Mouse (Mus musculus): ENCODE measurements around the gene Elf4.

DNA sequence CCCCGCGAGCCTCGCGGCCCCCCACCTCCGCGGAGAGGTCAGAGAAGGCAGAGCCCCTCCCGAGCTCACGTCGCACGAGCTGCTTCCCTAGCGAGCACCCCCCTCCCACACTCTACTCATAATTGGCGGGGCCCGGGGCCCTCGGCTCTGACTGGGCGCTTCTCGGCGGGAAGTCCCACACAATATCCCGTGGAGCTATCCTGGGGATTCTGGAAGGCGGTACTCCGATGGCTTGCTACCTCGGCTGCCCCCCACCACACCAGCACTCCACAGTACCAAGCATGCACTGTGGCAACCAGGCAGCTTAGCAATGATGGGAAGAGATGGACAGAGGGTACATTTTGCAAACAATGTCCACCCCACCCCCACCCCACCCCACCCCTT is 8.4 kb downstream of the Elf4 start:
- TF ChIP-seq CTCF (IDR thresholded peaks at IDR 0.05; ENCODE audit: low read depth, low read length), result no peak
- no peak for TF ChIP-seq GATA1 (IDR thresholded peaks at IDR 0.05; ENCODE audit: borderline replicate concordance, low read length)
- no peak for TF ChIP-seq TAL1 (conservative IDR thresholded peaks at IDR 0.05; ENCODE audit: low read depth, low read length)
- TF ChIP-seq POLR2AphosphoS5 (IDR thresholded peaks at IDR 0.05; ENCODE audit: insufficient replicate concordance, low read depth, low read length), result no peak
- no peak for TF ChIP-seq GATA2 (IDR thresholded peaks at IDR 0.05; ENCODE audit: borderline replicate concordance, low read depth, low read length)
